Mouse (Mus musculus) liver, embryonic 14.5 days (tissue): ENCODE measurements around the gene Dbn1. TPM values are rescaled to one million over a fixed set of nuclear protein-coding genes. Genes with fewer than 3 reads are reported as not detected.

Experiments used
- ATAC-seq: fragments of 200-750 bp; cut with Nextera tagmentation; 2 replicates; pipeline ENCODE4 v1.8.0; 2017; ENCODE audit warnings: moderate number of reproducible peaks, mild to moderate bottlenecking, moderate library complexity; ENCODE audit not compliant: insufficient read depth
- DNase-seq, 3 experiments: peaks; one replicate each; pipeline ENCODE4 v3.0.0-alpha.2; 2012 to 2013; ENCODE audit warnings: low read depth in 3 of 3, low spot score in 3 of 3
- H3K27ac ChIP-seq: fragments of 300-500 bp; sonication (generic); 2 replicates; pipeline ENCODE4 v1.5.1; 2014; ENCODE audit warnings: moderate library complexity, mild to moderate bottlenecking, control low read depth, inconsistent platforms
- H3K27me3 ChIP-seq: fragments of 300-500 bp; sonication (generic); 2 replicates; pipeline ENCODE4 v1.6.1; 2014; ENCODE audit warnings: mild to moderate bottlenecking, low read length, moderate library complexity; ENCODE audit not compliant: control insufficient read depth, insufficient read depth
- H3K36me3 ChIP-seq: fragments of 300-500 bp; sonication (generic); replicated peaks from 2 replicates; pipeline ENCODE4 v1.6.1; 2014; ENCODE audit warnings: low read depth; ENCODE audit not compliant: control insufficient read depth, insufficient read depth
- H3K4me1 ChIP-seq, 2 experiments: fragments of 200-500 bp in 1 of 2; fragments of 300-500 bp in 1 of 2; sonication (generic) in 1 of 2; replicated peaks; 2 replicates each; pipeline ENCODE4 v1.6.1; 2012 to 2014; ENCODE audit warnings: antibody characterized with exemption in 1 of 2, inconsistent platforms in 1 of 2, low read length in 1 of 2; ENCODE audit not compliant: control insufficient read depth in 2 of 2, insufficient read depth in 2 of 2
- H3K4me2 ChIP-seq: fragments of 300-500 bp; sonication (generic); 2 replicates; pipeline ENCODE4 v1.6.1; 2014; ENCODE audit warnings: low read depth, mild to moderate bottlenecking, control low read depth, moderate library complexity
- H3K4me3 ChIP-seq, 2 experiments: fragments of 200-500 bp in 1 of 2; fragments of 300-500 bp in 1 of 2; sonication (generic) in 1 of 2; 2 replicates each; pipeline ENCODE4 v1.5.1; 2012 to 2014; ENCODE audit warnings: low read depth in 2 of 2, low read length in 2 of 2, mild to moderate bottlenecking in 2 of 2, control low read depth in 1 of 2, inconsistent platforms in 1 of 2, moderate library complexity in 1 of 2; ENCODE audit not compliant: insufficient read depth in 1 of 2
- H3K9ac ChIP-seq: fragments of 300-500 bp; sonication (generic); replicated peaks from 2 replicates; pipeline ENCODE4 v1.6.1; 2014; ENCODE audit warnings: mild to moderate bottlenecking, control low read depth, moderate library complexity
- H3K9me3 ChIP-seq: fragments of 300-500 bp; sonication (generic); 2 replicates; pipeline ENCODE4 v1.6.1; 2016; ENCODE audit warnings: low read length, mixed read lengths; ENCODE audit not compliant: control insufficient read depth
- CTCF ChIP-seq: IDR thresholded peaks from 2 replicates; pipeline ENCODE4 v1.5.1; 2016; ENCODE audit warnings: antibody characterized with exemption, low read depth, control low read depth
- EP300 ChIP-seq: IDR thresholded peaks from 2 replicates; pipeline ENCODE4 v1.6.1; 2016; ENCODE audit warnings: antibody characterized with exemption, low read depth
- WGBS: fragments of 180-500 bp; shearing (Covaris S2); extraction: QIAGEN DNeasy Blood & Tissue Kit; methylation state at CpG from one replicate; pipeline ENCODE4 v1.1.7; 2014; ENCODE audit not compliant: insufficient replicate concordance; 5-methylcytosine and 5-hydroxymethylcytosine counted together
- polyA plus RNA-seq, 2 experiments: library from polyadenylated mRNA; depleted of rRNA in 1 of 2; stranded (reverse) in 1 of 2; unstranded in 1 of 2; fragments of >200 nt; fragmentation: Nextera tagmentation in 1 of 2; extraction: Ambion mirVana in 1 of 2; gene quantifications; 2 replicates each; pipeline versions ENCODE4 v1.2.1 to v1.2.3; 2012 to 2014

Dbn1 gene
- polyA plus RNA-seq, 2 experiments, result 3.7 to 5.3 TPM

DNA sequence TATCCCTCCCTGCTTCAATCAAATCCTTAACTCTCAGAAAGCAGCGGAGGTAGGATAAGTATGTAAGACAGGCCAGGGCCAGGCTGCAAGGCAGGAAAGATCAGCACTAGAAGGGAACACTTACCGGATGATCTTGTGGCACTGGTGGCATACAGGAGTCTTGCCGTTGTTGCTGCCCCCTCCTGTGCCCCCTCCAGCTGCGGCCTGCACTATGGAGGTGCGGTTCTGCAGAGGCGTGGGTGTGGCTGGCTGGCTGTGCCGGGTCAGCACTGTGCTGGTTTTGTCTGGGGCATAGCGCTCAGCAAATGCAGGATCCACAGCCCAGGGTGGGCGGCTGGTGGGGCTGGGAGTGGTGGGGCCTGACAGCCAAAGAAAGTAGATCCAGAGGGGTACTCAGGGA is 17.9 kb upstream of the Dbn1 start:
- WGBS, result 87% methylated on average over 9 of the region's 9 CpGs
- Histone ChIP-seq H3K36me3 (no peaks in the 10 kb centered on the region; the same call in 1 of the 2 replicates), H3K27me3 (no peaks in the 10 kb centered on the region), H3K4me1 (peaks cover 5 to 7% of the 10 kb centered on the region in 2 experiments), H3K27ac (no peak overlapping the region), H3K9me3 (no peaks in the 10 kb centered on the region), H3K4me2 (no peak overlapping the region), H3K9ac (no peak overlapping the region), H3K4me3 (no peak overlapping the region)
- DNase-seq, result no peak
- ATAC-seq, result no peak
- no peak for TF ChIP-seq EP300
- TF ChIP-seq CTCF, result no peak

DNA sequence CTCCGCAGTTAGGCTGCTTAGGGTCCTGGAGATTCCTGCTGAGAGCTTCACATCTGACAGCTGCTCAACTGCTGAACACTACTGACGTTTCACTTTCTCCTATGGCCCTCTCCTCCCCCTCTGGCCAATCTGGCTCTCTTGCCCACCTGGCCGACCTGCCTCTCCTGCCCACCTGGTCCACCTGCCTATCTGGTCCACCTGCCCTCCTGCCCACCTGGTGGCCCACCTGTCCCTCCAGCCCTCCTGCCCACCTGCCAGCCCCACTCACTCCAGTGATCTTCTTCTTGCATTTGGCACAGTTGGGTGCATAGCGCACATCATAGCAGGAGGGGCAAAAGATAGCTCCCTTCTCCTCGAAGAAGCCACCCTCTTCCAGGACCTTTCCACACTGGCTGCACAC is 16.5 kb upstream of the Dbn1 start:
- H3K27me3 ChIP-seq, result no peaks in the 10 kb centered on the region
- H3K9me3 ChIP-seq, result no peaks in the 10 kb centered on the region
- TF ChIP-seq EP300, result no peak
- TF ChIP-seq CTCF, result no peak
- H3K4me3 ChIP-seq, result no peak overlapping the region
- no peaks in the 10 kb centered on the region; the same call in 1 of the 2 replicates for H3K36me3 ChIP-seq
- DNase-seq (no peak), ATAC-seq (no peak)
- 59% methylated on average over 5 of the region's 5 CpGs for WGBS
- no peaks in the 10 kb centered on the region for H3K4me1 ChIP-seq
- H3K27ac ChIP-seq, result no peak overlapping the region
- no peak overlapping the region for H3K4me2 ChIP-seq
- H3K9ac ChIP-seq, result no peak overlapping the region

- Histone ChIP-seq H3K9ac (no peak overlapping the region), H3K9me3 (no peaks in the 10 kb centered on the region), H3K4me2 (no peak overlapping the region), H3K27ac (no peak overlapping the region), H3K36me3 (no peaks in the 10 kb centered on the region; the same call in 1 of the 2 replicates), H3K4me1 (no peaks in the 10 kb centered on the region), H3K27me3 (no peaks in the 10 kb centered on the region), H3K4me3 (no peak overlapping the region)
- DNase-seq (no peak), ATAC-seq (no peak)
- TF ChIP-seq CTCF, result no peak
- no peak for TF ChIP-seq EP300
- 73% methylated on average over 8 of the region's 8 CpGs for WGBS
Measured at GRCm38 (mm10) chr13:55502405-55502804, 14.5 kb upstream of the Dbn1 start.

GRCm38 (mm10) chr13:55500575-55500974 is 12.7 kb upstream of the Dbn1 start:
- Histone ChIP-seq H3K9me3 (no peaks in the 10 kb centered on the region), H3K9ac (no peak overlapping the region), H3K36me3 (no peaks in the 10 kb centered on the region), H3K27me3 (no peaks in the 10 kb centered on the region), H3K4me1 (no peaks in the 10 kb centered on the region), H3K4me2 (no peak overlapping the region), H3K4me3 (no peak overlapping the region), H3K27ac (no peak overlapping the region)
- DNase-seq (no peak), ATAC-seq (no peak)
- TF ChIP-seq CTCF, result no peak
- TF ChIP-seq EP300, result no peak
- WGBS, result 64% methylated on average over 10 of the region's 10 CpGs

- no peak overlapping the region for H3K27ac ChIP-seq
- H3K36me3 ChIP-seq, result no peaks in the 10 kb centered on the region
- H3K4me1 ChIP-seq, result no peaks in the 10 kb centered on the region
- H3K4me2 ChIP-seq, result no peak overlapping the region
- no peak for TF ChIP-seq EP300
- no peak for ATAC-seq
- no peak for DNase-seq
- 68% methylated on average over 11 of the region's 11 CpGs for WGBS
- no peaks in the 10 kb centered on the region for H3K27me3 ChIP-seq
- H3K9me3 ChIP-seq, result no peaks in the 10 kb centered on the region
- H3K4me3 ChIP-seq, result no peak overlapping the region
- no peak overlapping the region for H3K9ac ChIP-seq
Measured at GRCm38 (mm10) chr13:55498906-55499305, 11.0 kb upstream of the Dbn1 start.
